Mouse (Mus musculus) T-cell, adult 2 months (primary cell): ENCODE measurements around the gene Cryba1.
"Not testable (repeated sequence)": the region's sequence is repeated elsewhere in the genome, so short reads cannot be mapped to it uniquely, and the experiment has no call there.

ENCODE experiments used
- DNase-seq: peaks from one replicate; pipeline ENCODE4 v3.0.0; 2022; ENCODE audit warnings: low spot score

The Cryba1 gene

DNA sequence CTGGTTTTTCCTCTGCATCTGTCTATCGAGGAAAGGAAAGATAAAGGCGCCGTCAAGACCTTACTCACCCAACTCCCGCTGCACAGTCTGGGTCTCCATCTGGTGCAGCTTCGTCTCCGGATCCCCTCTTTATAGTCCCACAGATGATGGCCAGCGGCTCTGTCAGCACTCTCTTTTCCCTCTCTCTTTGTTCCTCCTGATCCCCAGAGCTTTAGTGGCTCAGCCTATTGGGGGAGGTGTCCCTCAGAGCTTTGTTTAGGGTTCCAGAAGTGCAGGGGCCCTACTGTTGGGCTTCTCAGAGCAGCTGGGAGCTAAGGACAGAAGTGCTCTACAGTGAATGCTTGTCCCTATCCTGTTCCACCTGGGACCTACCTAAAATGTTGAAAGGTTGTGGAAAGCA lies at the start of gene Cryba1:
TSS of gene Cryba1 (minus strand) at position 101 of the 400 bp plus-strand sequence.
- DNase-seq, result no peak

- DNase-seq, result no peak
Observed at GRCm38 (mm10) chr11:77771879-77772713, 47.0 kb upstream of the Cryba1 start.

GRCm38 (mm10) chr11:77770346-77770745 lies 45.3 kb upstream of the Cryba1 start:
- DNase-seq, result no peak

GRCm38 (mm10) chr11:77769496-77769895 lies 44.4 kb upstream of the Cryba1 start:
- DNase-seq, result no peak

DNA sequence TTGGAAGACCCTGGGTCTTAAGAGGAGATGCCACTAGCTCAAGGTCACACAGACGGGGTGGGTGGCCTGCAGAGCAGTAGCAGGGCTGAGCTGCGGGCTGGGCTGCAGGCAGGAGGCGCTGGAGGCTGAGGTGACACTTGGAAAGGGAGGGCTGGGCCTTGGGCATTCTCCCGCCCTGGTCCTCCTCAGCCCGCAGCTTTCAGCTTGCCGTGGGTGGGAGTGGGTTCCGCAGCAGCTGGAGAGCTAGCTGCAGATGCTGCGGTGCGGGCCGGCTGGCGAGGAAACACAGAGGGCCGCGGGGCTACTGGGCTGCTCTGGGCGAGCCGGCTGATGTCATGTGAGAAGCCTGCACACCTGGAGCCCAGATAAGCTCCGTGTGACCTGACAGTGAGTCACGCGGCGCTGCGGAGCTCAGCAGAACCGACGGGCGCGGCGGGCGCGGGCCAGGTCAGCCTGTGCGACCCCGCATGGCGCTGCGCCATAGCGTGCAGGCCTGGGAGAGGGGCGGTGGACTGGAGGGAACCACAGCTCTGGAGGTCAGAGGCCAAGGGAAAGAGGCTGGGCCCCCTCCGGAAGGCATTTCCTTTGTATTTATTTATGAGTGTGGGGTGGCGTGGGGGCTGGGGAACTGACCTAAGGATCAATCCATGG lies 41.4 kb upstream of the Cryba1 start:
- peak; percentile 42 for DNase-seq

DNA sequence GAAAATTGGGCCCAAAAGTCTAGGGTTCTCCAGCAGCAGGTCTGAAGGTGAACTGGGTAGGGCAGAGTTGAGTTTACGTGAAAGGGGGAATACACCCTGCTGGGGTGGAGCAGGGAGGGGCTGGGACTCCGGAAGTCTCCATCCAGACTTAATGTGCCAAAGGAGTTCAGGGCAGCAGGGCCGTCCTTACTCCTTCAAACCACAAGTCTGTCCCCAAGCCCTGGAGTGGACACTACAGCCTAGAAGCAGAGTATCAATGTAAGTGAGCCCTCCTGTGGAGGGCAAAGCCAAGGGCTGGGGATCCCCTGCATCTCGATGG lies 40.3 kb upstream of the Cryba1 start:
- DNase-seq, result no peak

DNA sequence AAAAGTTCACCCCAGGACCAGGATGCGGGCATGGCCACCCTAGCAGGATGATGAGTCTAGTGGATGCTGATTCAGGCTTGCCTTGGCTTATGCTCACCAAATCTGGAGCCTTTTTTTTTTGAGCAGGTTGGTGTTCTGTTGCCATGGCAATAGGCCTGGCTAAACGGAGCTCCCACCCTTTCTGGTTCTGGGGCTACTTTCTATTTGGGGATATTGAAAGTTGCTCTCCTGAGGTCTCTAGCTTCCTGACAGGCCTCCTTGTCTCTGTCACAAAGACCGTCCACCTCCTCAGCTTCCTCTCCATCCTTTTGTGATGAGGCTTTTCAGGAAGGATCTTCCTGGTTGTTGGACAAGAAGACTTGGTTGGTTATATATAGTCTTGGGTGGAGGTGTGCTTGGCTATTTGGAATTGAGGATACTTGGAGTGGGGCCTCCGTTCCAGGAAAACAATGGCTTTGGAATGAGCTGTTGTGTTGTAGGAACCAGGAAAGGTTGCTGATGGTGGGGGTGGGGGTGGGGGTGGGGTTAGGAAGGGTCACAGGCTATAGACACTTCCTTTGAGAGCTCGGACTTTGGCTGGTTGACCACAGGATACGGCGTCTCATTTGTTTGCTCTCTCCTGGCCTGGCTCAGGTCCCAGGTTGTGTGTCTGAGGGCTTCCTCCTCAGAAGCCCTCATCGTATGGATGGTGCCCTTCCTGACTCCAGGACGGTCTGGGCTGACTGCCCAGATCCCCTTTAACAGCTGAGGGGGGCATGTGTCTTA lies 39.8 kb upstream of the Cryba1 start:
- no peak for DNase-seq

- DNase-seq, result no peak
Observed at GRCm38 (mm10) chr11:77763673-77764340, 38.7 kb upstream of the Cryba1 start.

DNA sequence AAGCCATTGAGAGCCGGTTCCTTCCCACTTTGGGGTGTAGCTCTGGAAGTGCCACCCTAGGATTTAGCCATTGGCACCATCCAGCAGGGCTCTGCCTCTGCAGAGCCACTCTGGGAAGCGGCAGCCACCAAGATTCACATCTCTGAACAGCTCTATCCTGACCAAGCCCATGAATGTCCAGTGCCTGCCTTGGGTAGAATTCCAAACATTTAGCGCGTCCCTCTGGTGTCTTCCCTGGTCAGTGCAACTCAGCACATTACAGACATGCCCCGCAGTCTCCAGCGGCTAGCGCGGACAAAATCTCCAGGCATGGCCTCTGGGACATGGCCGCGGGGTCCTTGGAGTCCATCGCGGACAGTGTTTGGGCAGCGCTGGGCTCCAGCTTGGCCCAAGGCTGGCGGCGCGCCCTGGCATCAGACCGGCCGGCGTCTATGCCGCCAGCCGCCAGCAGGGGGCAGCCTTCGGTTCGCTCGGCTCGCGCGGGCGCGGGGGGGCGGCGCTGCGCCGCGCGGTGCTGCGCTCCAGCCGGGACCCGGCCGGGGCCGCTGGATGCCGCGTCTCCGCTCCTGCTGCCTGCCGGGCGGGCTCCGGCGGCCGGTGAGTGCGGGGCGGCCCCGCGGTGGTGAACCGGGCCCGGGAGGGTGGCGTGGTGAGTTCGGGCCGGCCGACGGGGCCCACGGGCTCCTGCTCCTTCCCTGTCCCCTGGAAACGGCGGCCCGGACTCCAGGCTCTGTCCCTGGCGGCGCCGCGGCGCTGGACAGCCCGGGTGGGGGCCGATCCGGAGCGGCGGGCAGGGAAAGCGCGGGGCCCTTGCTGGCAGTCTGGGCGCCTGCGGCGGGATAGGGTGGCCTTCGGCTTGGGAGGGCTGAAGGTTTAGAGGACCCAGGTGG lies 37.9 kb upstream of the Cryba1 start, which contains the start of gene Myo18a:
TSS of gene Myo18a (plus strand) at position 464 of the 890 bp plus-strand sequence.
- DNase-seq, result peak; percentile 77

DNA sequence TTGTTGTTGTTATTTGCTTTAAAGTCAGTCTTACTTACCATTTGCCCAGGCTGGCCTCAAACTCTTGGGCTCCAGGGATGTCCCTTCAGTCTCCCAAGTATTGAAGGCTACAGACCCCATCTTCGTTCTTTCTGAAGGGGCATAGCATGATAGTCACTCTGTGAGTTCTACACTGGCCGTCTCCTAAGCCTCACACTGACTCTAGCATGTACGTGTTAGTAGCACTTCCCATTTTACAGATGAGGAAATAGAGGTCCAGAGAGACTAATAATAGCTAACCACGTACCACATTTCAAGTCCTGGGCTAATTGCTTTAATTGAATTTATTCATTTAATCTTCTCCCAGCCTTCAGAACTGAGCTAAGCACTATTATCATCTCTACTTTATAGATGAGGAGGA lies 34.9 kb upstream of the Cryba1 start:
- DNase-seq, result no peak

GRCm38 (mm10) chr11:77753469-77753868 lies 28.4 kb upstream of the Cryba1 start:
- DNase-seq, result no peak

DNA sequence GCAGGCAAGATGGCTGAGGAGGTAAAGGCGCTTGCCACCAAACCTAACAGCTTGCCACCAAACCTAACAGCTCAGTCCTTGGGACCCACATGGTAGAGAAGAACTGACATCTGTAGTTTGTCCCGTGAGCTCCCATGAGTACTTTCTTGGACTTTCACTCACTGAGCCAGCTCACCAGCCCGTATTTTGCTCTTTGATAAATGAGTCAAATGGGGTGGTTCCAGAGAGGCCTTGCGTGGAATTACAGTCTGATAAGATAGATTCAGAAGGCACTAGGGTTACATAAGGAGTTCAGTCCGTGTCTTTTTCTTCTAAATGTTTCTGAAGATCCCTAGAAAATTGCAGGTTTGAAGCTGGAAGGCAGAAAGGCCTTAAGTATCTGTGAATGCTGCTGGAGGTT lies 27.4 kb upstream of the Cryba1 start:
- DNase-seq, result no peak

DNA sequence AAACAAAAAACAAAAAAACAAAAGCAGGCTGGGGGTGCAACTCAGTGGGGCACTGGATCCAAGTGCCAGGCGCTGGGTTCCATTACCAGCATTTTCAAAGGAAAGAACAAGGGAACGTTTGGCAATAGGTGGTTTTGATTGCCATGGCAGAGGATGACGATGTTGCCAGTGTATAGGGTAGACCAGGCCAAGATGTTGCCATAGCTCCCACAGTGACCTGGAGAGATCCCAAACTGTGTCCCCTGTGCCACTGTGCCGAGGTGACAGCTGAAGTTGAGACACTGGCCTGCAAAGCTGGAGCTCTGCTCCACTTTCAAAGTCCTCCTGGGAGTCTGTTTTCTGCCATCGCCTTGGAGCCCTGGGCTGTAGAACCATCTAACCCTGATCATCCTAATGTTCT lies 23.9 kb upstream of the Cryba1 start:
- no peak for DNase-seq

DNA sequence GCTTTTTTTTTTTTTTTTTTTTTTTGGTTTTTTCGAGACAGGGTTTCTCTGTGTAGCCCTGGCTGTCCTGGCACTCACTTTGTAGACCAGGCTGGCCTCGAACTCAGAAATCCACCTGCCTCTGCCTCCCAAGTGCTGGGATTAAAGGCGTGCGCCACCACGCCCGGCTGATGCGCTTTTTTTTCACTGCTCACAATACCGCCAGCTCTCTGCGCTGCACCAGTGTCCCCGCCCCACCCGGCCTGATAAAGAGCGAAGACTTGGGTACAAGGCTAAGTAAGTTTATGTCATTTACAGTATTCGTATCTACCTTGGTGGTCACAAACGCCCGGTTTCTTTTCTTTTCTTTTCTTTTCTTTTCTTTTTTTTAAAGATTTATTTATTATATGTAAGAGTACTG lies 22.0 kb upstream of the Cryba1 start:
- DNase-seq, result not testable (repeated sequence)

DNA sequence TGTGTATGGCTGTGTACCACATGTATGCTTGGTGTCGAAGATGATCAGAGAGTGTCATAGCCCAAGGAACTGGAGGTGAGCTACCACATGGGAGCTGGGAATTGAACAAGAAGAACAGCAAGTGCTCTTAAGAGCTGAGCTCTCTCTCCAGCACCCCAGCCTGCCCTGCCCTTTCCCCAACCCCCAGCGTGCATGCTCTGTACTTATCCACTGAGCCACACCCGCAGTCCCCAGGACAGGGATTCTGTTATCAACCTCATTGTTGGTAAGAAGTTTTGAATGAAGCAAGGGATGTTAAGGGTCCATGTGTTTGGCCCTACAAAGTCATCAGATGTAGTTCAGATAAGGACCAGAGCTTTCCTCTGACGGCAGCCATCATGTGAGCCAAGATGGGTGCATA lies 21.6 kb upstream of the Cryba1 start:
- no peak for DNase-seq

GRCm38 (mm10) chr11:77743966-77744365 lies 18.9 kb upstream of the Cryba1 start:
- peak; percentile 42 for DNase-seq

GRCm38 (mm10) chr11:77738555-77738954 lies 13.5 kb upstream of the Cryba1 start:
- no peak for DNase-seq

- DNase-seq, result peak; percentile 51
Observed at GRCm38 (mm10) chr11:77737289-77737688, 12.2 kb upstream of the Cryba1 start.

GRCm38 (mm10) chr11:77728587-77728986 lies 3.5 kb upstream of the Cryba1 start:
- no peak for DNase-seq

GRCm38 (mm10) chr11:77724766-77725165 lies 317 bp downstream of the Cryba1 start:
- no peak for DNase-seq

GRCm38 (mm10) chr11:77721389-77721788 lies 3.7 kb downstream of the Cryba1 start:
- DNase-seq, result no peak
